Mouse (Mus musculus): ENCODE results near the gene Rab3gap2. TPM values are rescaled to one million over a fixed set of nuclear protein-coding genes. Genes with fewer than 3 reads are reported as not detected.

Gene Rab3gap2
- total RNA-seq, 4 experiments from 2014 or later = 19.6 to 23.0 (median 20.8) TPM

DNA sequence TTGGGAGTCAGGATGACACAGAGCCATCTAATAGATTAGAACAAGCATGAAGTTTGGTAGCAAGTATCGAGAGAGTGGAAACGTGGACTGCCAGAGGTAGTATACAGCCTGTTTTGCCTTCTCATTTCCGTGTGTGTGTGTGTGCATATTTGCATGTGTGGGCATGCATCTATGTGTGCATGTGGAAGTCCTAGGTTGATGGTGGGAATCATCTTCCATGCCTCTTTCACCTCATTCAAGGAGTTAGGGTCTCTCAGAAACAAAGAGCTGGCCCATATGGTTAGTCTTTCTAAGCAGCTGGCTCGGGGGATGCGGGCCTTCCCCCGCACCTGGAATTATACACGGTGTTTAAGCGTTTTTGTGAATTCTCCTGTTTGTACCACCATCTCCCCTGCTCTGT lies 125.9 kb downstream of the Rab3gap2 start:
- DNase-seq (ENCODE audit: low spot score) = no peak

DNA sequence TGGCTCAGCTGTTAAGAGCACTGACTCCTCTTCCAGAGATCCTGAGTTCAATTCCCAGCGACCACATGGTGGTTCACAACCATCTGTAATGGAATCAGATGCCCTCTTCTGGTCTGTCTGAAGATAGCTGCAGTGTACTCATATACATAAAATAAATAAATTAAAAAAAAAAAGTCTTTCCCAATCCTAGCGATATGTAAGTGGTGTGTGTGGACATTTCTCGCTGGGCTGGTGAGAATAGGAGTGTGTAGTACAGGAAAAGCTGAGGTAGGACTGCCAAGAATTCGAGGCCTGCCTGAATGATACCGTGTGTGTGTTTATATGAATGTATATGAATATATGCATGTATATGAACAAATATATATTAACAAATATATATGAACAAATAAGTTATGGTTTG lies 127.4 kb downstream of the Rab3gap2 start:
- DNase-seq (ENCODE audit: low spot score) = no peak

GRCm38 (mm10) chr1:185331983-185332430 lies 128.1 kb downstream of the Rab3gap2 start, which contains the start of gene Bpnt1:
Gene Bpnt1 (plus strand): TSS chr1:185332149.
- peak; percentile 87 for DNase-seq (ENCODE audit: low spot score)

DNA sequence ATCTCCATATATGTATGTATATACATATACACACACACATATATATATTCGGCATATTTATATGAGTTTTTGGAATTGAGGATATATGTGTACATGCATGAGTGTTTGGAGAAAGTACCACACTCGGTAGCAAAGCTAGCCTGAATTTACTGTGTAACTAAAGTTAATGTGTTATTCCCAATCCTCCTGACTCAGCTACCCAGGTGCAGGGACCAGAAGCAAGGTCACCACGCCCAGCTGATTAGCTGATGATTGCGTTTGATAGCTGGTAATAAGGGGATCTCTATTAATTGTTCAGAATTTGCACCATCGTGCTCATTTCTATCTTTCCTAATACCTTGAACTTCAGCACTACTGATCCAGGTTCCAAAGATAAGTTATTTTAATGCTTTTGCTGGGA lies 129.7 kb downstream of the Rab3gap2 start:
- DNase-seq (ENCODE audit: low spot score) = no peak

DNA sequence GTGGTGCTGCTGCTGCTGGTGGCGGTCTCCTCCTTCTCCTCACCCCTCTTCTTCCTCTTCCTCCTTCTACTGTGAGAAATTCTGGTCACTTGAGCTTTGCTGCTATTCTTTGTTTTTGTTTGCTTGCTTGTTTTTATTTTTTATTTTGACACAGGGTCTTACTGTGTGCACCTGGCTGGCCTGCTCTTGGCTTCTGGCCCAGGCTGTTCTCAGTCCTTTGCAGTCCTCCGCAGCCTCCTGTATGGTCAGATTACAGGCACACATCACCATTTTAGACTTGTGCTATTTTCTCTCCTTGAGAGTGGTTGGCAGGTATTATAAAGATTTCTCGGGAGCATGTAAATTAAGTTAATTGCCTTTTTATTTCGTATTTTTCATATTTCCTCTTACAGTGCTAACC lies 130.2 kb downstream of the Rab3gap2 start:
- DNase-seq (ENCODE audit: low spot score) = no peak

GRCm38 (mm10) chr1:185335231-185335765 lies 131.4 kb downstream of the Rab3gap2 start:
- DNase-seq (ENCODE audit: low spot score) = no peak

Small RNA genes lying within 50 kb of the gene (microRNA-seq; reads per million reads assigned to microRNA genes)
- 25.8 reads per million, percentile 40 among the genes with 10 or more reads in this experiment for gene Mir194-1
- 77.3 reads per million, percentile 55 among the genes with 10 or more reads in this experiment for gene Mir215
- 111 reads per million, percentile 61 among the genes with 10 or more reads in this experiment for gene Mir664

Other genes with a start within 250 kb of the Rab3gap2 start
- gene Mark1, start 204.5 kb upstream of the Rab3gap2 start, total RNA-seq (2022) = 1 to 10 TPM; 8.0 to 9.2 (median 8.6) TPM
- 10 to 100 TPM; 77.9 to 85.2 (median 83.3) TPM for gene Iars2, start 125.3 kb downstream of the Rab3gap2 start, total RNA-seq (2022)
- 10 to 100 TPM; 21.7 to 37.3 (median 30.3) TPM for gene Bpnt1, start 128.0 kb downstream of the Rab3gap2 start, total RNA-seq (2022)
- gene Eprs, start 158.9 kb downstream of the Rab3gap2 start, total RNA-seq (2022) = 10 to 100 TPM; 75.6 to 98.6 (median 80.3) TPM